Mouse (Mus musculus) cerebellum, postnatal 10 days (tissue): ENCODE measurements at regions not wholly inside any gene's neighbourhood (a gene's known extent, or its start where the extent isn't known, plus 50 kb on each side); places are given as distances from the start of the nearest gene placed in this dataset.

Experiments used
- DNase-seq, 2 experiments: peaks; one replicate each; pipeline ENCODE4 v3.0.0; 2021; ENCODE audit warnings: mixed read lengths in 2 of 2

GRCm38 (mm10) chr7:92984701-92985682, 94.7 kb upstream of the Fam181b start:
- peak; percentile 78 to 79 for DNase-seq

- peak; percentile 39 to 50 for DNase-seq
Observed at GRCm38 (mm10) chr7:92985683-92986070, 94.0 kb upstream of the Fam181b start.

DNA sequence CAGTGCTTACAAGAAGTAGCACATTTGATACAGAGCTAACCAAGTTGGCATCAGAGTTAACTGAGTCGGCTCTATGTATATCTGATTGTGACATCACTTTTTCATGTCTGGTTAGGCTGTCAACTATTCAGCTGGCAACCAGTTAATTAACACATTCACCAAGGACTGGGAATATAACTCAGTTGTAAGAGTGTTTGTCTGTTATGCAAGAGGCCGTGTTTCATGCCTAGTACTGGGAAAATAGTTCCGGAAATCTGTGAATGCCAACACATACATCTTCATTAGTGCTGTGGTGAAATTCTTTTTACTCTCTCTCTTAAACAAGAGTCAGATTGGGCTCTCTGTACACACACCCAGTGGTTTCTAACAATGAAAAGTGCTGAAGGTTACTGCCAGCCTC, 80.8 kb upstream of the Fam181b start:
- DNase-seq = no peak

DNA sequence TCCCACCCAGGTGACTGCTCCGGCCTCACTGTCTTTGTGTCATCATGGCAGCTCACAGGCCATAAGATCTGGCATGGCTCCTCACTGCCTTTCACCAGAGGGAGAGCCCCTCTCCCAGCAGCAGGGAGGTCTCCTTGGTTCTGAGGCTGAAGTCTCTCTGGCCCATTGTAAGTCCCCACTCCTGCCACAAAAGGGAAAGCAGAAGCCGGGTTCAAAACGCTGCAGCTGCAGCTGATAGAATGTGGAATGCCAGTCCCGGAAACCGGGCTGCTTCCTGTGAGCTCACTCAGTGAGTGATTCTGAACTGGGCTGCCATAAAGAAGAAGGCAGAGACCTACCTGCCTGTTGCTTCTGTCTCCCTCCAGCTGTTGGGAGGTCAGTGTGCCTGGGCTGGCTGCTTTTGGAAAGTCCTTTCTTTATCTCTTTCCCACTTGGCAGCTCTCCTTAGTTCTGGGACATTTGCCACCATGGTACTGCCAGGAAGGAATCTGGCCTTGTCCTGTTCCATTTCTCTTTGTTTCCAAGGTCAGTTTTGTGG, 72.9 kb upstream of the Fam181b start:
- DNase-seq = peak; percentile 79 to 83

- DNase-seq = no peak
Observed at GRCm38 (mm10) chr7:93007721-93008120, 71.9 kb upstream of the Fam181b start.

DNA sequence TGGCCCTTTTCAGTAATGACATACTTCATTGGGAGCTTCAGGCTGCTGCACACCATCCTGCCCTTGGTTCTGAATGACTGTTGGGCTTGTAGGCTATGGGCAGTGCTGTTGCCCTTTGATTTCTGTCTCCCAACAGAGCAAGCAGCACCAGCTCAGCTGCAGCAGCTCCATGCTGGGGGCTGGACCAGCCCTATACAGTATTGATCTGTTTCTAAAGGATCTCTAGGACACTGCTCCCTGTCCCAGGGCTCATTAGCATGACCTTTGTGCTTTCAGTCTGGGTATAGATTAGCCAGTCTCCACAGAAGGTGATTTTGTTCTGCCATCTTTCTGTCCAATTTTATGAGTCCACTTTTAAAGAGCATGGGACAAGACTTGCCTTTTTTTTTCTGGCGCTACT, 60.3 kb upstream of the Fam181b start:
- DNase-seq = no peak

DNA sequence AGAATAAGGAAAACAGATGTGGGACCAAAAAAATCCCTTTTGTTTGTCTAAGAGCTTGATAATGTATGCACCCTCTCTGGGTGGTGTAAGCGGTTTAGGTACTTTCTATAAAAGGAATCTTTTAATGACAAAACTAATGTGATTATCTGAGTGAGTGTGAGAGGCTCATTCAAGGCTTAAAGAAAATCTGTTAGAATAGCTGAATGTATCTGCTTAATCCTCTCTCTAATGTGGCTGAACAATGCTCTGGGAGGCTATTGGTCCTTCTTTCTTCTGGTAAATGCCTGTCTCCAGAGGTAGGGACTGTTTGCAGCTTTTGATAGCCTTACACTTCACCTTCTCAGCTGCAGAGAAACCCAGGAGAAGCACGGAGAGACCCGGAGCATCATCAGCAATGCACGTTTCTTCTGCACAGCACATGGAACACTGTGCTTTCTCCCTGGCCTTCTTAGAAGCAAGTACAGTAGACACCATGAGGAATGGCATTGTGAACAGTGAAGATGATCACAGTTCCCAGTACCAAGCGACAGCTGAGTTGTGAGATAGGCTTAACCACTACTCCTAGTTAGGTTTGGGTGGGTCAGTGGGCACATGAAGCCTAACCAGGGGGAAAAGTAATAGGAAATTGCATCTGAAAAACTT, 56.1 kb upstream of the Fam181b start:
- DNase-seq = no peak

- DNase-seq = no peak
Observed at GRCm38 (mm10) chr7:93026231-93026630, 53.4 kb upstream of the Fam181b start.
